Mouse (Mus musculus): Measurements from ENCODE around the gene Dock7. TPM values are rescaled to one million over a fixed set of nuclear protein-coding genes. Genes with fewer than 3 reads are reported as not detected.
"Not testable (repeated sequence)": the region's sequence is repeated elsewhere in the genome, so short reads cannot be mapped to it uniquely, and the experiment has no call there.

The Dock7 gene
- total RNA-seq, 2 experiments from 2014 or later = 6.4 to 9.1 TPM

DNA sequence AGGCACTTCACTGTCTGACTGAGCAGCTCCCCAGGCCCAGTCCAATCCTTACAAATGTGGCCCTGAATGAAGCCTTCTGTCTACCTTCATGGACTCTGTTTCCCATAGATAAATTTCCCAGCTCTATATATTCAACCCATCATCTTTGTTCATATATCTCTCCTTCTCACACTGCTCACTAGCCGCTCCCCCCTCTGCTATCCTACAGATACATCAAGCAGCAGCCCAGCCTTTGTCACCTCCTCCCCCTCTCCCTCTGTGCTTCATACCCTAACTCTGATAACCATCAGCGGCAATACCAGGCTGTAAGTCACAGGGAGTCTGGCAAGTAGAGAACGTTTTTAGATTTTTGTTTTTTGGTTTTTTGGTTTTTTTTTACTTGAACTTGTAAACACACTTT lies 75.9 kb downstream of the Dock7 start:
- no peak for DNase-seq
- TF ChIP-seq CTCF (IDR thresholded peaks at IDR 0.05) = no peak
- Histone ChIP-seq H3K4me3 (no peak overlapping the region), H3K27ac (no peak overlapping the region)
- intact Hi-C loops (cut with DNase I) = no loop called here

DNA sequence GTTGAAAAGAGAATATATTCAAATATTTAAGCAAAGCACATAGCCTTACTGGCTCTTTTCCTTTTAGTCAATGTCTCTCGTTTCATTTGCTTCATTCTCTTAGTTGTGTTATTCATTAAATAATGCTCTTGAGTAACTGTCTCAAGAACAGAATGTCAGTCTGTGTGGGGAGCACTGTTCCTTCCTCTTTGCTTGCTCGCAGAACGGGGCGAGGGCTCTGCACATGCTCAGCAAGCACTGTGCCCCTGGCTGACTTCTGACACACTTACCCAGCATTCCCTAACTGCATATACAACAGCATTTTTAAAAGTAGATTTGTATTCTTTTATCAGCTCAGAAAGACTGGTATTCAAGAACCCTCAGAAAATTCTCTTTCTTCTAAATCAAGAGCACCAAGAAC lies 87.8 kb downstream of the Dock7 start:
- DNase-seq = no peak
- intact Hi-C loops (cut with DNase I) = no loop called here

DNA sequence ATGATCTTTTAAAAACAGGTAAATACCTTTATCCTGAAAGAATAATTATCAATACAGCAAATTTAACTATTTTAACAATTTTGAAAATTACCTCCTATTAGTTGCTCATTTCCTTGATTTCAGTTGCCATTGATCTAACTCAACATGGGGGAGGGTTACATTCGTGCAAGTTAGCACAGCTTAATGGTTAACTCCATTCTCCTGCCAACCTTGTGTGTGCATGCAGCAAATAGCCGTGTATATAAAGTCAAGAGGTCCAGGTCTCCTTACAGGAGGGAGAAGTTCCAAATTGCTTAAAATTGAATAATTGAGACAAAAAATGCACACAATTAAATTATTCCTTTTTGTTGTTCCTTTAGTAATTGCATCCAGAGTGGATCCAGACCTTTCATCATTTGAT lies 90.0 kb downstream of the Dock7 start, which contains the start of gene Angptl3:
TSS of gene Angptl3 (plus strand) at position 269 of the 400 bp plus-strand sequence.
- no peak within 1 kb of the TSS for H3K4me3 ChIP-seq
- TF ChIP-seq CTCF (IDR thresholded peaks at IDR 0.05) = no peak
- intact Hi-C loops (cut with DNase I) = no loop called here
- DNase-seq = no peak
- no peak within 1 kb of the TSS for H3K27ac ChIP-seq

More for the DNA sequence above, 87.8 kb downstream of the Dock7 start:
- TF ChIP-seq CTCF (IDR thresholded peaks at IDR 0.05) = no peak
- no peak overlapping the region for H3K4me3 ChIP-seq
- H3K27ac ChIP-seq = no peak overlapping the region

DNA sequence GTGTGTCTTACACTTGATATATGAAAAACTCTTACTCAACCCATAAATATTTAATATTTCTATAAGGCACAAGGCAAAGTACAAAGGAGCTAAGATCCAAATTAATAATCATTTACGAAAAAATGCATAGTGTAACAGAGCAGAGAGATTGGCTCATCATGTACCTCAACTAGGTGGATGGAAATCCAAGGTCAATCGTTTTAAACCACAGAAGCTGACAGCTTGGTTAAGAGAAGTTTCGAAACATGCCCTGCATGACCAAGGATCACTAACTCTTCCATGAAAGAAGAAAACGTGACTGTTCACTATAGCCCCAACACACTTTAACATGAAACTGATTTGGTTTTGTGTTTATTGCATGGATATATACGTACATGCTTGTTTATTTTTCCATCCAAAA lies 92.3 kb downstream of the Dock7 start:
- Histone ChIP-seq H3K4me3 (no peak overlapping the region), H3K27ac (no peak overlapping the region)
- DNase-seq = no peak
- no peak for TF ChIP-seq CTCF (IDR thresholded peaks at IDR 0.05)
- intact Hi-C loops (cut with DNase I) = no loop called here

DNA sequence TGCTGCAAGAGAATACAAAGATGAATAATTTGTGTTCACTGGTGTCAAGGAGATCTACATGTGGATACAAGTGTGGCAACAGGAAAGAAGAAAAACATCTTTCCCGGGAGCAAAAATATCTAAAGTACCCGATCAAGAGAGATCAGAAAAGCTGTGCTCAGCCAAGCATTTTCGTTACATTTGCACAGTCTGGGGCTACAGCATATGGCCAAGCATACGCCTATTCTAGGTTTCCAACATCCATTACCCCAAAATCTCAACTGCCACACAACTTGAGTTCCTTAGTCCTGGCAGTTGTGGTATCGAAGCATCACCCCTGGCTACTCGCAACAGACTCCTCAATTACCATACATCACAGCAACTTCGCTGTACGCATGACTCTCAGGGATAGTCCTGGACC lies 98.5 kb downstream of the Dock7 start:
- intact Hi-C loops (cut with DNase I) = no loop called here
- DNase-seq = no peak
- TF ChIP-seq CTCF (IDR thresholded peaks at IDR 0.05) = no peak
- no peak overlapping the region for H3K27ac ChIP-seq
- no peak overlapping the region for H3K4me3 ChIP-seq

DNA sequence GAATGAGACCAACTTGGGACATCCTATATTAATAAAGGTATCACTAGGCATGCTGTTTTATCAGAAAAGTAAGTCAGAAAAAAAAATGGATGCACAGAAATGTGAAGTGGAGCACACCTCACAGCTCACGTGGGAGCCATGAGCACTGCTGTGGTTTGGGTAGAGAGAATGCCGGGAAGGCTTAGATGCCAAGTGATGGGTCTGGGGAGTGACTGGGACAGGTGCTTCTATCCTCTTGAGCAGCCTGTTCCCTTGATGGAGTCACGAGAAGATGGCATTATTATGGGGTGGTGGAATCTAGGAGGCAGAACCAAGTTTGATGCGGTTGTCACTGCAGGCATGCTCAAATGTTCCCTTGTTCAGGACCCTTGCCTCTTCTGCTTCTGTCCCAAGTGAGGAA lies 109.7 kb downstream of the Dock7 start:
- Histone ChIP-seq H3K4me3 (no peak overlapping the region), H3K27ac (no peak overlapping the region)
- TF ChIP-seq CTCF (IDR thresholded peaks at IDR 0.05) = no peak
- intact Hi-C loops (cut with DNase I) = no loop called here
- no peak for DNase-seq

DNA sequence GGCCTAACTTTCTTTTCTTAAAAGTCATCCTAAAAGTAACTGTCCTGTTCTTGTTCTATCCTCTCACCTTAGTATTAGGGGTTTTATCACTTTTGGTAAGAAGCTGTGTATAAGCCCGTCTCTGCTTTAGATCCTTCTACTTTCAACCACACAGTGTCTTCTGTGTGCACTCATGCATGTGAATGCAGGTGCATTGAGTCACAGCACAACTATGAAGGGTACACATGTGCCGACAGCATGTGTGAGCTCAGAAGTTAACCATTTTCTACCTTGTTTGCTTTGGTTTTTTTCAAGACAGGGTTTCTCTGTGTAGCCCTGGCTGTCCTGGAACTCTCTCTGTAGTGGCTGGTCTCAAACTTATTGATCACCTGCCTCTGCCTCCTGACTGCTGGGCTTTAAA lies 114.4 kb downstream of the Dock7 start:
- no peak overlapping the region for H3K27ac ChIP-seq
- no peak for DNase-seq
- intact Hi-C loops (cut with DNase I) = no loop called here
- TF ChIP-seq CTCF (IDR thresholded peaks at IDR 0.05) = no peak
- no peak overlapping the region for H3K4me3 ChIP-seq

DNA sequence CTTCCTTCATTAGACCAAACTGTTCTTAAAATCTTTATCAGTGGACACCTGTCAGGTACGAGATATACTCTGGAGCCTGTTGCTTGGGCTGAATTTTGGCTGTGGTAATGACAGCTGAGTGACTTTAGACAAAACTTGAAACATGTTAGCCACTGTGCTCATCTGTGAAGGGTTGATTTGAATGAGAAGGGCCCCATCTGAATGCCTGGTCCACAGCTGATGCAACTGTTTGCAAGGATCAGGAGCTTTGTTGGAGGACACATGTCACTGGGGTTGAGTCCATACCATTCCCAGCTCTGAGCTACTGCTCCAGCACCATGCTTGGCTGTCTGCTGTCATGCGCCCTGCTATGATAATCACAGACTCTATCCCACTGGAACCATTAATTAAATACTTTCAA lies 115.1 kb downstream of the Dock7 start:
- intact Hi-C loops (cut with DNase I) = no loop called here
- Histone ChIP-seq H3K4me3 (no peak overlapping the region), H3K27ac (no peak overlapping the region)
- TF ChIP-seq CTCF (IDR thresholded peaks at IDR 0.05) = no peak
- no peak for DNase-seq

DNA sequence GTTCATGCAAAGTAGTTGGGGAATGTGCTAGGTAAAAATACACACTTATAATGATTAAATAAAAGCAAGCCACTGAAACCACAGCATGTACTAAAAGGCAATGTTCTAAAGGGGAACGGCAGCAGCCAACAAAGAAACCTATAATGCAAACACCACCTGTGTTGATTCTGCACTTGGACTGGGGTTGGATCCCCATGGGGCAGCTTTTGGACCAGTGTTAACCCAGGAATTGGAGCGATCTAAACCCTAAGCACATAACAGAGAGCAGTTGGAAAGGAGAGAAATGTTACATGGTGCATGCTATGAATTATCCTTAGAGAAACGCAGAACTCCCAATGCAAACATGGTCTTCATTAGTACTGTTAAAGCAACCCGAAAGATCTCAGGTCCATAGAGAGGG lies 127.2 kb downstream of the Dock7 start:
- no peak for DNase-seq
- Histone ChIP-seq H3K4me3 (no peak overlapping the region), H3K27ac (no peak overlapping the region)
- intact Hi-C loops (cut with DNase I) = no loop called here
- TF ChIP-seq CTCF (IDR thresholded peaks at IDR 0.05) = no peak

DNA sequence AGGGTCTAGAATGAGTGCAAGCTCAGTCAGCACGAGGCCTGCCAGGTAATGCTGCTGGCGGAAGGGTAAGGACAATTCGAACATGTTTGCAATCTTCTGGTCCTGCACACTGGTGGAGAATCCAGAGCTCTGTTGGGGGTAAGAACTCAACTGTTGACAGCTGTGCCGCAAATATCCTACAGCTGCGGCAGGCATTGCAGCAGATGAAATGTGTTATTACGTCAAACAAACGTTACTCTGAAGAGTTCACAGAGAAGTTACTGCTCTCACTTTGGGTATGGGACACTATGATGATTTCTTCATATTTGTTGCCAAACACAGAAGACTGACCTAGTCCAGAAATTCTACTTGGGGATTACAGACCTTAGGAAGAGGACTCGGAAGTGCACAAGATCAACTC lies 136.0 kb downstream of the Dock7 start:
- DNase-seq = no peak
- TF ChIP-seq CTCF (IDR thresholded peaks at IDR 0.05) = no peak
- Histone ChIP-seq H3K4me3 (no peak overlapping the region), H3K27ac (no peak overlapping the region)
- intact Hi-C loops (cut with DNase I) = no loop called here

DNA sequence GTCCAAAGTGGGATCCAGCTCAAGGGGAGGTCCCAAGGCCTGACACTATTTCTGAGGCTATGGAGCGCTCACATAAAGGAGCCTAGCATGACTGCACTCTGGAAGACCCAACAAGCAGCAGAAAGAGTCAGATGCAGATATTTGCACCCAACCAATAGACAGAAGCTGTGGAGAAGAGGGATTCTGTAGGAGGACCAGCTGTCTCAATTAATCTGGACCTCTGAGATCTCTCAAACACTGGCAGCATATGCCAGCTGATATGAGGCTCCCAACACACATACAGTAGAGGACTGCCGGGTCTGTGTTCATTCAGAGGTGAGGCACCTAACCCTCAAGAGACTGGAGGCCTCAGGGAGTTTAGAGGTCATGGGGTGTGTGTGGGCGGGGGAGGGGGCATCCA lies 140.7 kb downstream of the Dock7 start:
- H3K27ac ChIP-seq; DNase-seq; intact Hi-C loops (cut with DNase I); H3K4me3 ChIP-seq: not testable (repeated sequence)

DNA sequence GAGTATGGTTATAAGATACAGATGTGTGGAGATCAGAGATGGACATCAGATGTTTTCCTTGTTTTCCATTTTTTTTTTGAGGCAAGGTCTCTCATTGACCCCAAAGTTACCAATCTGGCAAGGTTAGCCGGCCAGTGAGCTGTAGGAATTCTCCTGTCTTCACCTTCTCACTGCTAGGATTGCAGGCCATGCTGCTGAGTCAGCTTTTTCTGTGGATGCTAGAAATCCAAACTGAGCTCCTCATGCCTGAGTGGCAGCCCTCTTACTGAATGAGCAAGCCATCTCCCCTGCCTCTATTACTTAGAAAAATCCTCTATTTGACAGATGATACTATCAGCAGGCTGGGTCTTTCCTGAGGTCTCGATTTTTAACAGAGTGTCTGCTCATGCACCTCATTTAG lies 142.0 kb downstream of the Dock7 start:
- no peak overlapping the region for H3K4me3 ChIP-seq
- TF ChIP-seq CTCF (IDR thresholded peaks at IDR 0.05) = no peak
- H3K27ac ChIP-seq = no peak overlapping the region
- DNase-seq = no peak
- intact Hi-C loops (cut with DNase I) = no loop called here

DNA sequence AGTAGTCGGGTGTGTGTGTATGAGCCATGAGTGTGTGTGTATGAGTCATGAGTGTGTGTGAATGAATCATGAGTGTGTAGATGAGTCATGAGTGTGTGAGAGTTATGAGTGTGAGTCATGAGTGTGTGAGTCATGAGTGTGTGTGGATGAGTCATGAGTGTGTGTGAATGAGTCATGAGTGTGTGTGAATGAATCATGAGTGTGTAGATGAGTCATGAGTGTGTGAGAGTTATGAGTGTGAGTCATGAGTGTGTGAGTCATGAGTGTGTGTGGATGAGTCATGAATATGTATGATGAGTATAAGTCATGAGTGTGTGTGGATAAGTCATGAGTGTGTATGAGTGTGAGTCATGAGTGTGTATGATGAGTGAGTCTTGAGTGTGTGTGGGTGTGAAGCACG lies 142.4 kb downstream of the Dock7 start:
- H3K27ac ChIP-seq; H3K4me3 ChIP-seq; DNase-seq; intact Hi-C loops (cut with DNase I): not testable (repeated sequence)

DNA sequence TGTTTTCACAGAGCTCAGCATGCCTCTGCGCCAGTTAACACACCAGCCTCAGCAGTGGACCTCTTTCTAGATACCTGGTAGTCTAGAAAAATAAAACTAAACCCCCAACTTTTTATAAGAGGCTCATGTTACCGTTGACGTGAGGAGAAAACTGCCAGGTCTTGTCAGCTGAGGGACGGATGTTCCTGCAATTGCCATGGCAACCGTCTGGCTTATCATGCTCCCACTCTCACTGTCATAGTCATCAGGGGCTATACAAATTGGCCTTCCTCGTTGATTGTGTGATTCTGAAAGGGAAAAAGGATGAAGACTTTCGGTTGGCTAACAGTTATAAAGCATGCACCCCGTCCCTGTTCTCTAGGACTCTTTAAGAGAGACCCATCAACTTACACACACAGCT lies 145.0 kb downstream of the Dock7 start:
- no peak for DNase-seq
- H3K27ac ChIP-seq = no peak overlapping the region
- intact Hi-C loops (cut with DNase I) = no loop called here
- no peak for TF ChIP-seq CTCF (IDR thresholded peaks at IDR 0.05)
- no peak overlapping the region for H3K4me3 ChIP-seq

DNA sequence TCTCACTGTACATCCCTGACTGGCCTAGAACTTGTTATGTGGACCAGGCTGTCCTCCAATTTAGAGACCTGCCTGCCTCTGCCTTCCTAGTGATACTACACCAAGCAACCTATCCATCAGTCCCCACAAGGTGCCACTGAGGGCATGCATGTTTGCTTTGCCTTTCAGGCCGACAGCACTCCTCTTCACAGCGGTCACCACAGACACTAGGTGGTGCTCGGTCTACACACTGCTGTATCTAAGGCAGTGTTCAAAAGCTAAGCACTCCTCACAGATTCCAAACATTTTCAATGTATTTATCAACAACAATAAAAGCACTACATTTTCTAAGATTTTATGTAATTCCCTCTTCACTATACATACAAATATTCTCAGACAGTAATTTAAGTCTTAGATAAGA lies 150.8 kb downstream of the Dock7 start:
- no peak overlapping the region for H3K4me3 ChIP-seq
- intact Hi-C loops (cut with DNase I) = loop anchor here (5.0 kb wide), 1 partner anchor 212 kb away; no protein-coding TSS in a partner anchor
- DNase-seq = no peak
- TF ChIP-seq CTCF (IDR thresholded peaks at IDR 0.05) = peak; percentile 43; the same call in 1 of the 2 replicates
- H3K27ac ChIP-seq = no peak overlapping the region

Measured in gastrocnemius, adult 2 months (tissue).